Mouse (Mus musculus) kidney, adult 2 months (tissue): ENCODE results near the gene Xcl1. TPM values are rescaled to one million over a fixed set of nuclear protein-coding genes. Genes with fewer than 3 reads are reported as not detected.

Experiments used
- DNase-seq: peaks from one replicate; pipeline ENCODE4 v3.0.0; 2021
- H3K27ac ChIP-seq: fragments of 200-500 bp; 2 replicates; pipeline ENCODE4 v1.5.1; 2012; ENCODE audit warnings: low read depth, low read length, control low read depth, inconsistent platforms; ENCODE audit not compliant: insufficient read depth
- H3K27me3 ChIP-seq: fragments of 200-500 bp; replicated peaks from 2 replicates; pipeline ENCODE4 v1.6.1; 2012; ENCODE audit warnings: mild to moderate bottlenecking, moderate library complexity, low read length, inconsistent platforms; ENCODE audit not compliant: control insufficient read depth, insufficient read depth
- H3K36me3 ChIP-seq: fragments of 200-500 bp; 2 replicates; pipeline ENCODE4 v1.6.1; 2012; ENCODE audit warnings: mild to moderate bottlenecking, moderate library complexity, low read length, inconsistent platforms; ENCODE audit not compliant: control insufficient read depth, insufficient read depth
- H3K4me1 ChIP-seq: fragments of 200-500 bp; 2 replicates; pipeline ENCODE4 v1.6.1; 2011; ENCODE audit warnings: low read length; ENCODE audit not compliant: control insufficient read depth, insufficient read depth
- H3K4me3 ChIP-seq: fragments of 200-500 bp; 2 replicates; pipeline ENCODE4 v1.5.1; 2011; ENCODE audit warnings: mild to moderate bottlenecking, low read depth, low read length, control low read depth; ENCODE audit not compliant: insufficient read depth
- CTCF ChIP-seq: fragments of 200-500 bp; conservative IDR thresholded peaks from 2 replicates; pipeline ENCODE4 v1.5.1; 2011; ENCODE audit warnings: low read depth, mild to moderate bottlenecking, control low read depth, low read length, moderate library complexity, mixed read lengths; ENCODE audit not compliant: insufficient read depth, insufficient read length
- POLR2A ChIP-seq: fragments of 200-500 bp; IDR thresholded peaks from one replicate; pipeline ENCODE4 v1.6.1; 2011; ENCODE audit warnings: low read depth, low read length, control low read depth
- WGBS: fragments of 180-500 bp; shearing (Covaris S2); methylation state at CpG from one replicate; pipeline ENCODE4 v1.1.7; 2018; 5-methylcytosine and 5-hydroxymethylcytosine counted together
- polyA plus RNA-seq: library from polyadenylated mRNA; depleted of rRNA; stranded (reverse); fragments of >200 nt; gene quantifications from 2 replicates; pipeline ENCODE4 v1.2.3, GENCODE M21; 2012

Gene Xcl1
- polyA plus RNA-seq, 1 experiment: 0.86 TPM

DNA sequence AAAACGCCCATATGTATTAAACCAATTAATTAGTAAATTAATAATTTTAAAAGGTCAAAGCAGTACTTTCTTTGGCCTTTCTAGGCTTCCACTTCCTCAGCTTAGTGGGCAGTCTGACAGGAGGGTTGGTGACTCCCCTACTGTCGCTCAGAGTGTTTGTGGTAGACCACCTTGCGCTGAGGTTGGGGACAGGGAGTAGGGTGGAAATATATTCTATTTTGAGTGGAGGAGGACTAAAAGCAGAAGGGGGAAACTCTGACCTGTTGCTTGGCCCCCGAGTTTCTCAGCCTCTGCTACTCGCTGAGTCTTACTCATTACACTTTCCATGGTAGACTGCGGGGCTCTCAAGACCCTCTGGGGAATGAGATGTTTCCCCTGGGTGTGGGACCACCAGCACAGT, 18.2 kb upstream of the Xcl1 start:
- 90% methylated on average over 6 of the region's 6 CpGs for WGBS
- Histone ChIP-seq H3K4me1 (no peaks in the 10 kb centered on the region), H3K36me3 (no peaks in the 10 kb centered on the region), H3K27me3 (no peaks in the 10 kb centered on the region), H3K4me3 (no peak overlapping the region), H3K27ac (no peak overlapping the region)
- no peak for TF ChIP-seq POLR2A
- TF ChIP-seq CTCF: no peak
- no peak for DNase-seq

DNA sequence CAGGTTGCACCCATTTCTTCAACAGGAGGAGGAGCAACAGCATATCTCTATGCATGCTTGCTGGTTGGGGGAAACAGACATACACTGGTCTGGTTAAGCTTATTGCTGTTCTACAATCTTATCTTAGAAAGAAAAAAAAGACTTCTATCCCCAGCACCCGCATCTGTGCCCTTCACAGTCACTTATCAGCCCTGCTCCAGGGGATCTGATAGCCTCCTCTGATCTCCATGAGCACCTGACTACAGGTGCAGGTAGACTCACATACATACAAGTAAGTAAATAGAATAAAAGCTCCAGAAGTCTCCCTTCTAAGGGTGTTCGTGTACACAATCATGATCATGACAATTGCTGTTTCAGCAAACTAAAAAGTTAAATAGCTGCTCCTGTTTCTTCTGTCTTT, 733 bp upstream of the Xcl1 start:
- Histone ChIP-seq H3K4me1 (peaks cover 9% of the 10 kb centered on the region; the same call in 1 of the 2 replicates), H3K4me3 (no peak overlapping the region), H3K27ac (no peak overlapping the region), H3K36me3 (no peaks in the 10 kb centered on the region), H3K27me3 (no peaks in the 10 kb centered on the region)
- DNase-seq: no peak
- TF ChIP-seq POLR2A (no peak), CTCF (no peak)
- WGBS: 60% methylated on average over 2 of the region's 2 CpGs

DNA sequence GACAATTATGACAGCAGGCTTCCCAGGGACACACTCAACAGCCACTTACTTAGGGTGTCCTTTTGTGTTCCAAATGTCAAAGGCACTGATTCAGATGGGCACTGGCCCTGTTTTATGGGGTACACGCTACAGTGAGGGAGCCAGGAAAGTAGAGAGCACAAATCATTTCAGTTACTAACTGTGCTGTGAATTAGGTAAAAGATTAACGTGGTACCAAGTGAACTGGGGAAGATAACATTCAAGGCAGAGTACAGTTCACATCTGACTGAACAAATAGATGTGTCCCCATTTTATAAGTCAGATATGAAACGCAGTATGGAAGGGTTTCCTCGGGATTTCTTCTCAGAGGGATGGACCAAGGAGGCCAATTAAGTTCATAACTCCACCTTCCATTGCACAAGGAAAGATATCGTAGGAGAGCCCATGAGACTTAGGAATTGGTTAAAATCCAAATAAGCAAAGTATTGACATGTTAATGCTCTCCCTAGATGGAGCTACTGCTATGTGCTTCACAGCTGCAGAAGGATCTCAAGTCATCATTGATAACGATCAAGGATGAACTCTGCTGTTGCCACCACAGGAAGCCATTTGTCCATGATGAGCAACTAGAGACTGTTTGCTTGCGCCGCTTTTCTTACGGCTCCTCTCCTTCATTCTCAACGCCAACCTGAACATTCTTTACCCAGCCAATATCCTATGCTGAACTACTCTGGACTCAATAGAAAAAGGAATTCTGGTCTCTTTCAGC, 1.7 kb downstream of the Xcl1 start:
- 66% methylated on average over 10 of the region's 10 CpGs for WGBS
- Histone ChIP-seq H3K27me3 (no peaks in the 10 kb centered on the region), H3K4me3 (no peak overlapping the region)

DNA sequence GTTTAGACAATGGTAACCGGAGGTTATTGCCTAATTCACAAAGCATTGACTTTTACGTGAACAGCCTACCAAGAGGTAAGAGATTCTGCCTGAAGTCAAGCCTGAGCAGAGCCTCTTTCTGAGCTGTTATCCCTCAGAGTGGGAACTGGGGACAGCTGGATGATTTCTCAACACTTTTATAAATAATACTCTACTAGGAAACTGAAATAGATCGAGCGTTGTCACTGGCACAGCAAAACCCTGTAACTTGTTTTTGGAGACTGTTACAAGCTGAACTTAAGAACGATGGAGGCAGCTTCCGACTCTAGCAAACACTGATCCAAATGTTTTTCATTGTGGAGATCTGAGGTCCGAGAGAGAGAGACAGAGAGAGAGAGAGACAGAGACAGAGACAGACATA, 4.2 kb downstream of the Xcl1 start:
- Histone ChIP-seq H3K4me1 (peaks cover 13% of the 10 kb centered on the region; the same call in 1 of the 2 replicates), H3K36me3 (no peaks in the 10 kb centered on the region), H3K27ac (no peak overlapping the region), H3K27me3 (no peaks in the 10 kb centered on the region; the same call in 1 of the 2 replicates), H3K4me3 (no peak overlapping the region)
- 89% methylated on average over 7 of the region's 7 CpGs for whole genome bisulfite sequencing
- TF ChIP-seq POLR2A: no peak
- TF ChIP-seq CTCF: no peak
- no peak for DNase-seq

More for the DNA sequence above, 1.7 kb downstream of the Xcl1 start:
- no peak for TF ChIP-seq CTCF
- no peak for TF ChIP-seq POLR2A
- H3K36me3 ChIP-seq: no peaks in the 10 kb centered on the region
- H3K27ac ChIP-seq: no peak overlapping the region
- DNase-seq: peak; percentile 58
- peaks cover 13% of the 10 kb centered on the region; the same call in 1 of the 2 replicates for H3K4me1 ChIP-seq

DNA sequence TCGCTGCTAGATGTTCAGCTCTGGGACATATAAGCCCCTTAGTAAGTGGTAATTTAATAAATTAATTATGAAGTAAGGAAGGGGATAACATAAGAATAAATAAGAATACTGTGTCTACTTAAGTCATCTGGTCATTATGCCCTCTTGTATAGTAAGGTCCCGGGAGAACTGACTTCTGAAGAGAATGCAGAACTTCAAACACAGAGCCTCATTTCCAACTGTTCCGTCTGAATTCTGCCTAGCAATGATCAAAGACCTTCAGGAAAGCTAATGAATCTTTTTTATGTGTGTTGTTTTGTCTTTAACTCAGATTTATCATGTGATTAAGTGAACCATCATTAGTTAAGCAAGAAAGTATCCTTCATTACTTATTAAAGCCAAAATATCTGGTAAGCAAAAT, 5.3 kb downstream of the Xcl1 start:
- Histone ChIP-seq H3K4me3 (no peak overlapping the region), H3K27ac (no peak overlapping the region), H3K36me3 (no peaks in the 10 kb centered on the region), H3K27me3 (no peaks in the 10 kb centered on the region; the same call in 1 of the 2 replicates), H3K4me1 (peaks cover 13% of the 10 kb centered on the region; the same call in 1 of the 2 replicates)
- no peak for DNase-seq
- TF ChIP-seq POLR2A (no peak), CTCF (no peak)
- 61% methylated on average over 3 of the region's 3 CpGs for whole genome bisulfite sequencing

DNA sequence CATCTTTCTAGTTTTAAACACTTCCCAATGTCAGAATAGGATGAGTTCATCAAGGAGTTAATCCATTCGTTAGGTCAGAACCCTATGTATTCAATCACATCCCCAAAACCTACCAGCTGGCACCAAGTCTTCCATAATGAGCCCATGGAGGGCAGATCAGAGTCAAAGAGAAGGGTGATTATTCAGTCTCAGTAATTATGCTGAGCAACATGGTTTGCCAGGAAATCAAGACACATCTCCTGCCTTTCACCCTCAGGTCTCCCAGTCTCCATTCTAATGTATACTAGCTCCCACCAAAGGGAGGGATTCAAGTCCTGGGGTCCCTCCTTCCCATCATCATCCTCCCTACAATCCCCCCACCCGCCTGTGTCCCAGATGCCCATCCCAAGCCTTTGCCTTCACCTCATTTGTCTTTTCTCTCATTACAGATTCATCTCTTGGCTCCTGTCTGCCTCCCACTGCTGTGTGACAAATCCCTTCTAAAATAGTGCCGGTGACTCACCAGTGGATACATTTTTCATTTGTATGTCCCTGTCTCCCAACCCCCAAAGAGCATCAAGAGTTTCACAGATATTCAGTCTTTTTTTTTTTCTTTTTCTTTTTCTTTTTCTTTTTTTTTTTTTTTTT, 8.7 kb downstream of the Xcl1 start:
- Histone ChIP-seq H3K36me3 (no peaks in the 10 kb centered on the region), H3K27ac (no peak overlapping the region), H3K4me3 (no peak overlapping the region), H3K27me3 (no peaks in the 10 kb centered on the region; the same call in 1 of the 2 replicates), H3K4me1 (peaks cover 4% of the 10 kb centered on the region; the same call in 1 of the 2 replicates)
- 86% methylated on average over 3 of the region's 3 CpGs for WGBS
- TF ChIP-seq CTCF (no peak), POLR2A (no peak)
- no peak for DNase-seq

DNA sequence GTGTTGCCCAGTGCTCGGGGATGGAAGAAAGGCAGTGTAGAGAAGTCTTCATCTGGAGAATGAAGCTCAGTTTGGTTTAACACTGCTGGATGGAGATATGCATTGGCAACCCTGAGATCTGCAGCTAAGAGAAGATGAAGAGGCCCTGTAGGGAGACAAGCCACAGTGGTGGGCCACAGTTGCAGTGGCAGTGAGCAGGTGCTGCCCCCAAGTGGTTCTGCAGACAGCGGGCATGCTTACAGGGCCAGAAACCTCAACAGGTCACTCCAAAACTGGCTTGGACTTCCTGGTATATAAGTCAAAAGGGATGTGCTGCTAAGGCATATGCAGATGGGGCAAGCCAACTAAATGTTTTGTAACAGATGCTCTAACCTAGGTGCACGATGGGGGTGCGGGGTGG, 30.3 kb downstream of the Xcl1 start:
- peaks cover 3% of the 10 kb centered on the region; the same call in 1 of the 2 replicates for H3K4me1 ChIP-seq
- 61% methylated on average over 4 of the region's 4 CpGs for WGBS
- H3K27ac ChIP-seq: no peak overlapping the region
- no peaks in the 10 kb centered on the region for H3K36me3 ChIP-seq
- DNase-seq: peak; percentile 63
- no peaks in the 10 kb centered on the region for H3K27me3 ChIP-seq
- TF ChIP-seq POLR2A (no peak), CTCF (peak; percentile 88)
- H3K4me3 ChIP-seq: no peak overlapping the region
